Mouse (Mus musculus): ENCODE results near the gene Klk1b9. TPM values are rescaled to one million over a fixed set of nuclear protein-coding genes. Genes with fewer than 3 reads are reported as not detected.
"Not testable (repeated sequence)": the region's sequence is repeated elsewhere in the genome, so short reads cannot be mapped to it uniquely, and the experiment has no call there.

Klk1b9 gene
- not detected in 2 replicates for polyA plus RNA-seq (2014; fragmentation: Nextera tagmentation; extraction: Ambion mirVana)

- H3K4me2 ChIP-seq (ENCODE audit: low read length); H3K4me1 ChIP-seq (replicated peaks; ENCODE audit: control insufficient read depth, insufficient read depth, low read length); H3K36me3 ChIP-seq (ENCODE audit: control insufficient read depth, insufficient read depth, low read length); H3K27me3 ChIP-seq (replicated peaks; ENCODE audit: control insufficient read depth, insufficient read depth, low read length); H3K9ac ChIP-seq (ENCODE audit: low read length); ATAC-seq (replicated peaks; ENCODE audit: low FRiP score, low TSS enrichment, low read depth); H3K27ac ChIP-seq (ENCODE audit: low read depth); DNase-seq (ENCODE audit: low spot score); H3K9me3 ChIP-seq (ENCODE audit: control insufficient read depth, low read length); H3K4me3 ChIP-seq (ENCODE audit: low read depth, low read length): not testable (repeated sequence)
- WGBS: 81% methylated on average over 1 of the region's 1 CpGs
Measured at GRCm38 (mm10) chr7:43975761-43976160, at the start of gene Klk1b9. Gene Klk1b9, plus strand, starts transcription at chr7:43976061.

- Histone ChIP-seq H3K9me3 (ENCODE audit: control insufficient read depth, low read length) (no peaks in the 10 kb centered on the region), H3K4me1 (replicated peaks; ENCODE audit: control insufficient read depth, insufficient read depth, low read length) (no peaks in the 10 kb centered on the region), H3K27me3 (replicated peaks; ENCODE audit: control insufficient read depth, insufficient read depth, low read length) (no peaks in the 10 kb centered on the region), H3K4me3 (ENCODE audit: low read depth, low read length) (no peak overlapping the region), H3K4me2 (ENCODE audit: low read length) (no peak overlapping the region), H3K27ac (ENCODE audit: low read depth) (no peak overlapping the region), H3K9ac (ENCODE audit: low read length) (no peak overlapping the region), H3K36me3 (ENCODE audit: control insufficient read depth, insufficient read depth, low read length) (no peaks in the 10 kb centered on the region)
- 44% methylated on average over 4 of the region's 4 CpGs for WGBS
- DNase-seq (ENCODE audit: low spot score): no peak
- ATAC-seq (replicated peaks; ENCODE audit: low FRiP score, low TSS enrichment, low read depth): no peak
Measured at GRCm38 (mm10) chr7:43928521-43928920, 47.3 kb upstream of the Klk1b9 start.

GRCm38 (mm10) chr7:43932337-43932736 is 43.5 kb upstream of the Klk1b9 start:
- WGBS: 42% methylated on average over 4 of the region's 4 CpGs
- no peaks in the 10 kb centered on the region for H3K27me3 ChIP-seq (replicated peaks; ENCODE audit: control insufficient read depth, insufficient read depth, low read length)
- DNase-seq (ENCODE audit: low spot score) (no peak), ATAC-seq (replicated peaks; ENCODE audit: low FRiP score, low TSS enrichment, low read depth) (no peak)
- no peaks in the 10 kb centered on the region for H3K9me3 ChIP-seq (ENCODE audit: control insufficient read depth, low read length)
- no peak overlapping the region for H3K9ac ChIP-seq (ENCODE audit: low read length)
- H3K36me3 ChIP-seq (ENCODE audit: control insufficient read depth, insufficient read depth, low read length): no peaks in the 10 kb centered on the region
- H3K4me3 ChIP-seq (ENCODE audit: low read depth, low read length): no peak overlapping the region
- H3K27ac ChIP-seq (ENCODE audit: low read depth): no peak overlapping the region
- no peak overlapping the region for H3K4me2 ChIP-seq (ENCODE audit: low read length)
- no peaks in the 10 kb centered on the region for H3K4me1 ChIP-seq (replicated peaks; ENCODE audit: control insufficient read depth, insufficient read depth, low read length)

- 91% methylated on average over 3 of the region's 3 CpGs for WGBS
- ATAC-seq (replicated peaks; ENCODE audit: low FRiP score, low TSS enrichment, low read depth) (no peak), DNase-seq (ENCODE audit: low spot score) (no peak)
- Histone ChIP-seq H3K9ac (ENCODE audit: low read length) (no peak within 1 kb of the TSS), H3K27me3 (replicated peaks; ENCODE audit: control insufficient read depth, insufficient read depth, low read length) (no peaks in the 10 kb centered on the region), H3K27ac (ENCODE audit: low read depth) (no peak within 1 kb of the TSS), H3K4me1 (replicated peaks; ENCODE audit: control insufficient read depth, insufficient read depth, low read length) (no peaks in the 10 kb centered on the region), H3K36me3 (ENCODE audit: control insufficient read depth, insufficient read depth, low read length) (no peaks in the 10 kb centered on the region), H3K4me3 (ENCODE audit: low read depth, low read length) (no peak within 1 kb of the TSS), H3K4me2 (ENCODE audit: low read length) (no peak within 1 kb of the TSS), H3K9me3 (ENCODE audit: control insufficient read depth, low read length) (no peaks in the 10 kb centered on the region)
Measured at GRCm38 (mm10) chr7:43933440-43933839, 42.4 kb upstream of the Klk1b9 start, which contains the start of gene Klk15. Gene Klk15, plus strand, starts transcription at chr7:43933740.

- Histone ChIP-seq H3K9ac (ENCODE audit: low read length) (no peak overlapping the region), H3K27me3 (replicated peaks; ENCODE audit: control insufficient read depth, insufficient read depth, low read length) (no peaks in the 10 kb centered on the region), H3K27ac (ENCODE audit: low read depth) (no peak overlapping the region), H3K4me1 (replicated peaks; ENCODE audit: control insufficient read depth, insufficient read depth, low read length) (no peaks in the 10 kb centered on the region), H3K4me2 (ENCODE audit: low read length) (no peak overlapping the region), H3K9me3 (ENCODE audit: control insufficient read depth, low read length) (no peaks in the 10 kb centered on the region), H3K4me3 (ENCODE audit: low read depth, low read length) (no peak overlapping the region), H3K36me3 (ENCODE audit: control insufficient read depth, insufficient read depth, low read length) (no peaks in the 10 kb centered on the region)
- ATAC-seq (replicated peaks; ENCODE audit: low FRiP score, low TSS enrichment, low read depth) (no peak), DNase-seq (ENCODE audit: low spot score) (no peak)
- 49% methylated on average over 3 of the region's 3 CpGs for WGBS
Measured at GRCm38 (mm10) chr7:43934747-43935146, 41.1 kb upstream of the Klk1b9 start.

- Histone ChIP-seq H3K36me3 (ENCODE audit: control insufficient read depth, insufficient read depth, low read length) (no peaks in the 10 kb centered on the region), H3K4me2 (ENCODE audit: low read length) (no peak overlapping the region), H3K27ac (ENCODE audit: low read depth) (no peak overlapping the region), H3K9ac (ENCODE audit: low read length) (no peak overlapping the region), H3K4me3 (ENCODE audit: low read depth, low read length) (no peak overlapping the region), H3K4me1 (replicated peaks; ENCODE audit: control insufficient read depth, insufficient read depth, low read length) (no peaks in the 10 kb centered on the region), H3K27me3 (replicated peaks; ENCODE audit: control insufficient read depth, insufficient read depth, low read length) (no peaks in the 10 kb centered on the region), H3K9me3 (ENCODE audit: control insufficient read depth, low read length) (no peaks in the 10 kb centered on the region)
- 80% methylated on average over 14 of the region's 14 CpGs for WGBS
- no peak for ATAC-seq (replicated peaks; ENCODE audit: low FRiP score, low TSS enrichment, low read depth)
- no peak for DNase-seq (ENCODE audit: low spot score)
Measured at GRCm38 (mm10) chr7:43936551-43936950, 39.3 kb upstream of the Klk1b9 start.

- not testable (repeated sequence) for H3K36me3 ChIP-seq (ENCODE audit: control insufficient read depth, insufficient read depth, low read length); DNase-seq (ENCODE audit: low spot score); ATAC-seq (replicated peaks; ENCODE audit: low FRiP score, low TSS enrichment, low read depth); H3K9ac ChIP-seq (ENCODE audit: low read length); H3K27me3 ChIP-seq (replicated peaks; ENCODE audit: control insufficient read depth, insufficient read depth, low read length); H3K4me3 ChIP-seq (ENCODE audit: low read depth, low read length); H3K27ac ChIP-seq (ENCODE audit: low read depth); H3K4me1 ChIP-seq (replicated peaks; ENCODE audit: control insufficient read depth, insufficient read depth, low read length); H3K9me3 ChIP-seq (ENCODE audit: control insufficient read depth, low read length); H3K4me2 ChIP-seq (ENCODE audit: low read length)
- WGBS: 75% methylated on average over 3 of the region's 3 CpGs
Measured at GRCm38 (mm10) chr7:43942293-43942692, 33.6 kb upstream of the Klk1b9 start.

GRCm38 (mm10) chr7:43944727-43945264 is 31.1 kb upstream of the Klk1b9 start:
- no peak for DNase-seq (ENCODE audit: low spot score)
- Histone ChIP-seq H3K4me1 (replicated peaks; ENCODE audit: control insufficient read depth, insufficient read depth, low read length) (no peaks in the 10 kb centered on the region), H3K27me3 (replicated peaks; ENCODE audit: control insufficient read depth, insufficient read depth, low read length) (no peaks in the 10 kb centered on the region), H3K36me3 (ENCODE audit: control insufficient read depth, insufficient read depth, low read length) (no peaks in the 10 kb centered on the region), H3K27ac (ENCODE audit: low read depth) (no peak overlapping the region), H3K4me2 (ENCODE audit: low read length) (no peak overlapping the region), H3K4me3 (ENCODE audit: low read depth, low read length) (no peak overlapping the region), H3K9ac (ENCODE audit: low read length) (no peak overlapping the region), H3K9me3 (ENCODE audit: control insufficient read depth, low read length) (no peaks in the 10 kb centered on the region)
- no peak for ATAC-seq (replicated peaks; ENCODE audit: low FRiP score, low TSS enrichment, low read depth)
- WGBS: 83% methylated on average over 3 of the region's 3 CpGs

GRCm38 (mm10) chr7:43950364-43950763 is 25.5 kb upstream of the Klk1b9 start, which contains the start of gene Klk1b8:
Gene Klk1b8, plus strand, starts transcription at chr7:43950664.
- Histone ChIP-seq H3K9ac (ENCODE audit: low read length) (no peak within 1 kb of the TSS), H3K27ac (ENCODE audit: low read depth) (no peak within 1 kb of the TSS), H3K4me1 (replicated peaks; ENCODE audit: control insufficient read depth, insufficient read depth, low read length) (no peaks in the 10 kb centered on the region), H3K9me3 (ENCODE audit: control insufficient read depth, low read length) (no peaks in the 10 kb centered on the region), H3K27me3 (replicated peaks; ENCODE audit: control insufficient read depth, insufficient read depth, low read length) (no peaks in the 10 kb centered on the region), H3K4me3 (ENCODE audit: low read depth, low read length) (no peak within 1 kb of the TSS), H3K36me3 (ENCODE audit: control insufficient read depth, insufficient read depth, low read length) (no peaks in the 10 kb centered on the region), H3K4me2 (ENCODE audit: low read length) (no peak within 1 kb of the TSS)
- ATAC-seq (replicated peaks; ENCODE audit: low FRiP score, low TSS enrichment, low read depth) (no peak), DNase-seq (ENCODE audit: low spot score) (no peak)
- 79% methylated on average over 2 of the region's 2 CpGs for WGBS

Measured in intestine, embryonic 14.5 days (tissue).